Mouse (Mus musculus) A20 (cell line): Measurements from ENCODE around the gene Pla2g2d.

Experiments
- DNase-seq: peaks from one replicate; pipeline ENCODE4 v3.0.0-alpha.2; 2011; ENCODE audit warnings: low read depth, low spot score

Pla2g2d gene

GRCm38 (mm10) chr4:138825751-138826567 lies 50.4 kb downstream of the Pla2g2d start:
- DNase-seq: no peak

- DNase-seq: no peak
These were observed 51.6 kb downstream of the Pla2g2d start for GRCm38 (mm10) chr4:138827147-138827546.
